Mouse (Mus musculus): ENCODE measurements around the gene Ddx4.
"Not testable (repeated sequence)": the region's sequence is repeated elsewhere in the genome, so short reads cannot be mapped to it uniquely, and the experiment has no call there.

The Ddx4 gene

DNA sequence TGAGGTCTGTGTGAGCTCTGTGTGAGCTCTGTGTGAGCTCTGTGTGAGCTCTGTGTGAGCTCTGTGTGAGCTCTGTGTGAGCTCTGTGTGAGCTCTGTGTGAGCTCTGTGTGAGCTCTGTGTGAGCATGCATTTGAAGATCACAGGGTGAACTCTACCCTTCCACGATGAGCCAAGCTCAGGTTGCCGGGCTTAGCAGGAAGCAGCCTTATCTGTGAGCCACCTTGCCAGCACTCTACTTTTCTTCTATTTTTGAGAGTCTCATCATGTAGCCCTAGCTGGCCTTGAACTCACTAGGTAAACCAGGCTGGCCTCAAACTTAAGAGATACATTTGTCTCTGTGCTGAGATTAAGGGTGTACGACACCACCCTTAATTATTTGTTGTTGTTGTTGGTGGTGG, 15.8 kb downstream of the Ddx4 start:
- no peak for DNase-seq (ENCODE audit: low read depth, low spot score)

DNA sequence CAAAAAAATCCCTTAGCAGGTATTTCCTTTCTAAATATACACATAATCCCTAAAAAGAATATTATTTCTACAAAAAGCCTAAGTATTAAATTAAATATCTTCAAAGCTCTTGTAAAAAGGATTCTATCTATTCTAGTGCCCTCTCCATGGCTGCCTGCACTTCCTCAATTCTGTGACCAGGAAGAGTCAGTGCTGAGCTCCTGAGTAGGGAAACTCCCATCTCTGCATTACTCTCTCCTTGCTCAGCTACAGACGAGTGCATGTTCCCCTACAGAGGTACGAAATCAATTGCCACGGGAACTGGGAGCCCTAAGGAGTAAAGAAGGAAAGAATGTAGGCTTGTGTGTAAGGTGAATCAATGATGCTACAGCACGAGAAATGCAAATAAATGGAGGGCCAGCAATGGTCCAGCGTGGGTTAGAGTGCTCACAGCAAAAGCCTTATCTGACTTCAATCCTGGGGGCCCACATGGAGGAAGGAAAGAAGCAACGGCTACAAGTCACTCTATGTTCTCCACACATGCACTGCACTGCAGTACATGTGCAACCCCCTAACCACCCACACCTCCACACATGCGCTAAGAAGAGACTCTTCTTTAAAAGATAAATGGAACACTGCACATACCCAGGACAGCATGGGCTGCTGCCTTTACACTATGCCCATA, 17.0 kb downstream of the Ddx4 start:
- no peak for DNase-seq (ENCODE audit: low read depth, low spot score)

DNA sequence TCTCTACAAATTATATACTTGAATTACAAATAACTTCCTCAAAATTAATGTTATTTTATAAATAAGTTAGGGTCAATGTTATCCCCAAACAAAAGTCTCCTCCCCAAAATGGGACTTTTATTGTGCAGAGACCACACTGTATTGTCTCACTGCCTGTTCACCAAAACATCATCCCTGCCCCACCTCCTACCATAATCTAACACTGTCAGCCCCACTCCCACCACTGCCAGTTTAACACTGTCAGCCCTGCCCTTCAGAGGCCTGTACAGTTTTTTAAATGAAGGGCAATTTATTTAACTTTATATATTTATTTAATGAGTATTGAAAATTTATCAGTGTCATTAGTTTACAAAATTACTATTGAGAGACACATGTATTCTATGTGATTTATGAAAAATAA, 26.7 kb downstream of the Ddx4 start:
- DNase-seq (ENCODE audit: low read depth, low spot score) = no peak

DNA sequence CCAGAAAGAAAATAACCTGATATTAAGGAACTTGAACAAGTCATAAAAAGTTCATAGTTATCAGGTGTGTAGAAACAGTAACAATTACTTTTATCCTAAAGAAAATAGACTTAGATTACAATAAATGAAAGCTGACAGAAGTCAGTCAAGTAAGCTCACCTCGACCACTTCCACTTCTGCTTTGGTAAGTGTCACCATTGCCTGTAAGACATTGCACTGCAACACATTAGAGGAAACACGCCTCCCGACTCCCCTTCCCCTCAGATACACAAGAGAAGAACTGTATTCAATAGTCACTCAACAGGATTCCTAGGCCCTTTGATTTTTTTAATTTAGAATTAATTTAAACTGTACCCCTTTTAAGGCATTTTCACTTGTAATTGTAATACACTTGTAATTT, 27.7 kb downstream of the Ddx4 start:
- no peak for DNase-seq (ENCODE audit: low read depth, low spot score)

DNA sequence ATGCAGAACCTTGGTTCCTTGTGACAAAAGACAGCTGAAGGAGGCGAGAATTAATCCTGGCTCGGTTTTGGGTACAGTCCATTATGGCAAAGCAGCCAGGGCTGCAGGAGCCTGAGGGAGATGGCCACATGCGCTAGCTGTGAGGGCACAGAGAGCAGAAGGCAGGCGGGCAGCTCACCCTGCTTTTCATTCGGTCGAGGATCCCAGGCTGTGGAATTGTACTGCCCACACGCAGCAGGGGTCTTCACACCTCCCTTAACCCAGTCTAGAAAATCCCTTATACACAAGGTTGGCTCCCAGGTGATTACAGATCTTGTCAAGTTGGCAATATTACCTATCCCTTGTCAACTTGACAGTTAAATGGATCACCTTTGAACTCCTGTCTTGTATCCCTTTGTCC, 28.6 kb downstream of the Ddx4 start:
- peak; percentile 43 for DNase-seq (ENCODE audit: low read depth, low spot score)

DNA sequence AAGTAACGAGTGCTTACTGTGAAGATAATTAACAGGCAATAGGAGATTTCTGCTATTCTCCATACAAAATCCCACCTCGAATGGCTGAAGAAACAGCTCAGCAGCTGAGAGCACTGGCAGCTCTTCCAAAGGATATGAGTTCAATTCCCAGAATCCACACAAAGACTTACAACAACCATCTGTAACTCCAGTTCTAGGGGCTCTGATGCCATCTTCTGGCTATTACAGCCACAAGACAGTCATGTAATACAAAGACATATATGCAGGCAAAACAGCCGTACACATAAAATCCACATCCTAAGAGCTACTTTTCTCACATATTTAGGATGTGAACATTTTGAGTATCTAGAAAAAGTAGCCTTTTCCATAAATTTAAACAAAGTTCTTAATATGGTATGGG, 30.7 kb downstream of the Ddx4 start:
- DNase-seq (ENCODE audit: low read depth, low spot score) = peak; percentile 9

DNA sequence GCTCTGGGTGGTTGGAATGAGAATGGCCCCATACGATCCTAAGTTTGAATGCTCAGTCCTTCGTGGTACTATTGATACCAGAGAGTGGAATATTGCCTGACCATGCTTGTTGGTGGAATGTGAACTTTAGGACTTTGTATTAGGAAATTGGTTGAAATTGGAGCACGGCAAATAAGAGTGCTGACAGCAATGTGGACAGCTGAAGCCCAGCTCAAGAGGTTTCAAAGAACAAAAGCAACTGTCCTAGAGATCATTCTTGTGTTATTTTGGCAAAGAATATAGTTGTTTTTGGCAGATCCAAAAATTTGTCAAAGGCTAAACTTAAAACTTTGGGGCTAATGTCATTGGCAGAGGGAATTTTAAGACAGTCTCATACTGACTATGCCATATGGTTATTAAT, 43.7 kb downstream of the Ddx4 start:
- no peak for DNase-seq (ENCODE audit: low read depth, low spot score)

DNA sequence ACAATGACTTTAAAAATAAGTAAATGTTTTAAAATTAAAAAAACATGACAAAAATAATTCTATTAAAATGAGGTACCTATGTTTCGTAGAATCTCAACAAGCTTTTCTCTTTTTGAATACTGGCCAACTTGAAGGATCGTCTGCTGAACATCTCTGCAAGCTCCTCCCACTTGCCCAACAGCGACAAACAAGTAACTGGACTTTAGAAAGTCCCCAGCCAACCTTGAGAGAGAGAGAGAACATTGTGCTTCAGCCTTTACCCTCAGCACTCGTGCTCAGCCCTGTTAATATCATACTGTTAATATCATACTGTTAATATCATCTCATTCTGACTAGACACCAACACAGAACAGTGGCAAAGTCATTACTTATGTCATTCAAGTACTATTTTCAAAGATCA, 47.9 kb downstream of the Ddx4 start:
- DNase-seq (ENCODE audit: low read depth, low spot score) = no peak

DNA sequence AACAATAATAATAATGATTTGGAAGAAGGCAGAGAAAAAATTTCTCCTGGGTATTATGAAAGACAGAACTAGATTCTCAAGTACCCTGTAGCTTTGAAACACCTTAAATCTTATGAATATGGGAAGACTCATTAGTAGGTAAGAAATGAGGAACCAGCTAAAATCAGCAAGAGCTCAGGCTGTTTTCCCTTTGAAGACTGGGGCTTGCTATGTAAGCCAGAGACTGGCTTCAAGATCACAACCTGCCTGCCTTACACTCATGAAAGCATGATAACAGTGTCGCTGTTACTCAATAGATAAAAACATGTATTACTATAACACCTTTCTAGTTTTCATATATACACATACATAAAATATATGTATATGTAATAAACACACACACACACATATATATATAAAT, 48.4 kb downstream of the Ddx4 start:
- no peak for DNase-seq (ENCODE audit: low read depth, low spot score)

DNA sequence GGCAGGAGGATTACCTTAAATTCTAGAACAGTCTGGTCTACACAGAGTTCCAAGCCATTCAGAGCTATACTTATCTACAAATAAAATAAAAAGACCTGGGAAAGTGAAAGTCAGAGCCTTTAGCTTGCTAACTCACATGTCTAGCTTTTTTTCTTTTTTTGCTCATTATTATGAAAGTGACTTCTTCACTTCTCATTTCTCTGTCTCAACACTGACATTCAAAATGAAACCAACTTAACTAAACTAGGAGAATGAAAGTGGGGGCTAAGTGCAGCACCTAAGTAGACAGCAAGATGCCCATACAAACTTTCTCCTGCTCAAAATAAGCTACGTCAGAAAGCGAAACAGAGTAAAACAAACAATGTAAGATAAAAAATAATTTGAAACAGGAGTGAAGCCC, 49.7 kb downstream of the Ddx4 start:
- no peak for DNase-seq (ENCODE audit: low read depth, low spot score)

DNA sequence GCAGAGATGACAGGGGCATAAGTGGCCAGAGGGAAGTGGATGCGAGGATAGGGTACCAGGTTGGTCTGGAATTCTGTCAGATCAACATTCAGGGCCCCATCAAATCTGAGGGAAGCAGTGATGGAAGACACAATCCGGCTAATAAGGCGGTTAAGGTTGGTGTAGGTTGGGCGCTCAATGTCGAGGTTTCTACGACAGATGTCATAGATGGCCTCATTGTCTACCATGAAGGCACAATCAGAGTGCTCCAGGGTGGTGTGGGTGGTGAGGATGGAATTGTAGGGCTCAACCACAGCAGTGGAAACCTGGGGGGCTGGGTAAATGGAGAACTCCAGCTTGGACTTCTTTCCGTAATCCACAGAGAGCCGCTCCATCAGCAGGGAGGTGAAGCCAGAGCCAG, 58.0 kb downstream of the Ddx4 start, which contains the start of gene Il31ra:
Gene Il31ra (minus strand): TSS at position 101 of the 400 bp plus-strand sequence.
- DNase-seq (ENCODE audit: low read depth, low spot score) = not testable (repeated sequence)

DNA sequence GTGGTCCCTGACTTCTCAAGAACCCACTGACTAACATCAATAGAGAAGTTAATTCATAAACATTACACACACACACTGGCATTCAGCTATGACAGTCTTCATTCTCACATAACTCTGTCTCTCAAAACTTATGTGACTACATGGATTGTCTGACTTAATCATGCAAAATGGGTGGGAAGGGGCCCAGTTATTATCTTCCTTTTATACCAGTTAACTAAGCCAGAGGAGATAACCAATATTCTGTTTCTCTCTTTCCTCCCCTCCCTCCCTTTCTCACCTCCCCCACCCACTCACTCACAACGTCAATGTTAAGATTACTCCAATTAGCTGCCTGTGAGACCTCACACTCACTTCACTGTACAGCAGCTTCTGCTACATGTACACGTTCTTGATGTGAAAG, 62.0 kb downstream of the Ddx4 start:
- no peak for DNase-seq (ENCODE audit: low read depth, low spot score)

DNA sequence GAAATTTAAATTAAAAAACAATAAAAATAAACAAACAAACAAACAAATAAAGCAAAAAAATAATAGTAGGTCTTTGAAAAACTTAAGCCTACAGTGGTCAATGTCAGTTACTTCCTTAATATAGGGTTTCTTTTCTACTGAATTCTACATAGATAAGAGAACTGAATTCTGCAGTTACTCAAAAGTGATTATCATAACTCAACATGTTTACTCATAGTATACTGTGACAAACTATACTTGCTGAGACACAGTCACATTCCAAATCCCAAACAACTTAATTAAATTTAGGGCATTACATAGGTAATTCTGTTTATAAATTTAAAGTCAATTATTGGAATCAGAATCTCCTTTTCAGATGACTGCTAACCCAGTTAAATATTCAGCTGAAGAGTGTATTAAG, 62.6 kb downstream of the Ddx4 start:
- no peak for DNase-seq (ENCODE audit: low read depth, low spot score)

DNA sequence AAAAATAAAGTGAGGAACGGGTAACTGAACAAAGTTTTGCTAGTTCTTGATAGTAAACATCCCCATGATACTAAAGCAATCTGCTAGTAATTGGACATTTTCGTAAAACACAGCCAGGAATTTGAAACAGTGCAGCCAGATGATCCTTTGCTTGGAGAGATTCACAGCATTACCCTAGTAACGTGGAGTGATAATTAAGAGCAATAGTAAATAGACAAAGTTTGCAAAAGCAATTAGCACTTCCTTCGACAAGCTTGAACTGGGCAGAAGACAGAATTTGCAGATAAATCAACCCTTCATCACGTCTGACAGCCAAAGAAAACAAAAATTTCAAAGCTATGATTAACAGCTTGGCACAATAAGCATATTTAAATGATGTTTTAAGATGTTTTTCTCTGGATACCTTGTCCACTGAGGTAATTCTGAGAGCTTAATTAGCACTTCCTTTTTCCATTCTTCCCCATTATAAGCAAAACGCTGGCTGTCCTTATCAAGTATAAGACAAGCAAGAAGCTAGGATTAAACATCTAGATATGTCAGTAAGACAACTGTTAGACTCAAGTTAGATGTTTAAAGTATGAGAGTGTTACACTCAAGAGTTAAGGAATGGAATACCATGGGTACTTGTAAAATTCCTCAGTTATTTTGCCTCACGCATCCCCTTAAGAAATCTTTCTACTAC, 67.6 kb downstream of the Ddx4 start:
- no peak for DNase-seq (ENCODE audit: low read depth, low spot score)

DNA sequence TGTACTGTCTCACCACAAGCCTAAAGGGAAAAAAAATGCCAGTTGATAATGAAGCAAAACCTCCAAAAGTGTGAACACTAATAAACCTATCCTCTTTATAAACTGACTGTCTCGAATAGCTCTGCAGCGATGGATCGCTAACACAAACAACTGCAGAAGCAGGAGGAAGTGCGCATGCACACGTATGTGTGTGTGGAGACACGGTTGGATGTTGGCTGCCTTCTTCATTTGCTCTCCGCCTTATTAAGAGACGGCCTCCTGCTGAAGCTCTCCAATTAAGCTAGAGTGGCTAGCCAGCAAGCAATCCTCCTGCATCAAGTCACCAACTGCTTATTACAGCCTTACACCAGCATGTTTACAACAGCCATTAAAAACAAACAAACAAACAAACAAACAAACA, 70.0 kb downstream of the Ddx4 start:
- peak; percentile 1 for DNase-seq (ENCODE audit: low read depth, low spot score)

DNA sequence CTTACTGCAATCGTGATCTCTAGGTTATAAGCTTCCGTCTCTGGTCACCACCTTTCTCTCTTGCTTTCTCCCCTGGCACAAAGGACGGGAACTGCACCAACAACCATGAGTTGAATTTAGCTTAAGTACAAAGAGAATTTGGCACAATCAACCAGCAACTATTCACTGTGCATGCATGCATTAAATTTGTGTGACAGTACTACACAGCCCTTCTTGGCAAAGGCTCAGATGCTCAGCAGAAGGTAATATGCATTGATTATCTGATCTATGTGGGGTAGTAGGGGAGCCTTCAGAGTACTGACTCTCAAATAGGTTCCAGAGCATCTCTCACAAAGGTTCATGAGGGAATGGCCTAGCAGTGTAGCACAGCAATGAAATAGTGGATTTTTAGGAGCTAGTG, 70.5 kb downstream of the Ddx4 start:
- peak; percentile 2 for DNase-seq (ENCODE audit: low read depth, low spot score)

DNA sequence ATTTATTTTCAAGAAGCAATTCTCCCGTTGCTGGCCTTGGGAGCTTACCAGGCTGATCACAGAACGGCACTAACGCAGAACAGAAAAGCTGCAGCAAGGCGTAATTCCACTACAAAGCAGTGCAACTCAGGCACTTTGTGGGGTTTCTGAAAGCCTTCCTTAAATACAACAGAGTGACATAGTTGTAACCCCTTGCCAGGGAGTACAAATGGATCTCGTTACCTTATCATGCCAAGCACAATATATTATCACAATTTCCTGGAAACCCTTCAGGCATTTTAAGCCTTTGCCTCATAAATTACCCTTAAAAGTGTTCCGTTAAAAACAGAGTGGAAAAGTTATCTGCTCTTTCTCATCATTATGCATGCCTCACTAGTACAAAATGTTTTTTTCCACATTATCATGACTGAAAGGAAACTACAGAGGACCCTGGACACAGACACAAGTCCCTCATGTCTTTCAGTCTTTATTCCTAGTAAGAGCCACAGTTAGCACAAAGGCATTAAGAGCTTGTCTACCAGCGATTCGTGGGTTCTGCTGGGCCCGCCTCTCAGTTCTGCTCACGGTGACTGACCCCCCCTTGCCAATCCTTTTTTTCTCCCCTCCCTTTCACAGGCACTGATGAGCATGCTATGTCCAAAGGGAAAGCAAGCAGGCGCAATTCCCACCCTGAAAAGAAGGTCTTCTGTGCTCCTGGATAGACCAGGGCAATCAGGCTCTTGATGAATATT, 71.5 kb downstream of the Ddx4 start:
- no peak for DNase-seq (ENCODE audit: low read depth, low spot score)

DNA sequence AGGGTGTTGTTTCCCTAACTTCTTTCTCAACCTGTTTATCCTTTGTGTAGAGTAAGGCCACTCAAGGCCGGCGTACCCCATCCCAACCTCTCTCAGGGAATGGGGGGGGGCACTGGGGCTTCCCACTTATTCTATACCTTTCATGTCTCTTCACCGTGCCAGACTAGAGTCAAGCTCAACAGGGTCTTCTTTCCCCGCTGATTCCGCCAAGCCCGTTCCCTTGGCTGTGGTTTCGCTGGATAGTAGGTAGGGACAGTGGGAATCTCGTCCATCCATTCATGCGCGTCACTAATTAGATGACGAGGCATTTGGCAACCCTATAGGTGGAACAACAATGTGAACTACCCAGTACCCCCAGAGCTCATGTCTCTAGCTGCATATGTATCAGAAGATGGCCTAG, 74.2 kb downstream of the Ddx4 start:
- not testable (repeated sequence) for DNase-seq (ENCODE audit: low read depth, low spot score)

DNA sequence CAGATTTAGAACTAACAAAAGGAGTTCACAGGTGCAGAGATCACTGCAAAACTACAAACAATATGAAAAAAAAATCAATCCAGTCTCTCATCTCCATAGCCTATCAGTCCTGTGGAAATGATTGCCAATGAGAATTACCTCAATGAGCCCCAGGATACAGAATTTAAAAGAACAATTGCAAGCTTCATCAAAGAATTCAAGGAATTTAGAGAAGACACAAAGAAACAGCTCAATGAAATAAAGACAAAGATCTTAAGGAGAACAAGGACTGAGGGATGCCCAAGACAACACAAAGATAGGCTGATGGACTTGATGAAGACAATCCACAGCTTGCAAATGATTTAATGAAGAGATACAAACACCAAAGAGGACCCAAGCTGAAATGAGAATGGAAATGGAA, 78.5 kb downstream of the Ddx4 start:
- no peak for DNase-seq (ENCODE audit: low read depth, low spot score)

DNA sequence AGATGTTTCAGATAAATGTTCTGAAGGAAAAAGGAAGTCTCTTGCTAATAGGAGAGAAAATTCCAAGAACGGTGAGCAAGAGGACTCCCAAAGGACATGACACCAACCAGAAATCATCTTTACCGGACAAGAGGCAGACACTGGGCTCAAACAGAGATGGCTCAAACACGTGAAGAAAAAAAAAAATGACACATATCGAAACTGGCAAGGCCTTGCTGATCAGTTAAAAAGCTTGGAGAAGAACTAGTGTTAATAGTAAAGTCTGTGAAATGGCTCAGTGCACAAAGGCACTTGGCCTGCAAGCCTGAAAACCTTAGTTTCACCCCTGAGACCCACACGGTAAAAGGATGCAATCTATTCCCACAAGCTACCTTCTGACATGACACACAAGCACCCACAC, 81.5 kb downstream of the Ddx4 start:
- DNase-seq (ENCODE audit: low read depth, low spot score) = no peak

DNA sequence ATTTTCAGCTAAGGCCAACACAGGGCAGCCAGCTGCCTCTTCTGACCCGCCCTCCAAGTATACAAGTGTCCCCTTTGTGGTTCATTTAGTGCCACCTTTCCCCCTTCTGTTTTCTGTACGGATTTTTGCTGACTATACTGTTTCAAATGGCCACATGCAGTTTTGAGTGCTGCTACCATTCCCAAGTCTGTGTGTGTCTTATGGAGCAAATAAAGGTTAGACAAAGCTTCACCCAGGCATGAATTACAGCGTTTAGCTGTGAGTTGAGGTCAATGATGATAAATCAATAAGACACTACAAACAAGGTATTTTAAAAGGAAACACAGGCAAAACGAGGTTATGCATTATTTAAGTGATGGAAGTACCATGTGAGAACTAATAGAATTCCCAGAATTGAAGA, 82.7 kb downstream of the Ddx4 start:
- no peak for DNase-seq (ENCODE audit: low read depth, low spot score)

DNA sequence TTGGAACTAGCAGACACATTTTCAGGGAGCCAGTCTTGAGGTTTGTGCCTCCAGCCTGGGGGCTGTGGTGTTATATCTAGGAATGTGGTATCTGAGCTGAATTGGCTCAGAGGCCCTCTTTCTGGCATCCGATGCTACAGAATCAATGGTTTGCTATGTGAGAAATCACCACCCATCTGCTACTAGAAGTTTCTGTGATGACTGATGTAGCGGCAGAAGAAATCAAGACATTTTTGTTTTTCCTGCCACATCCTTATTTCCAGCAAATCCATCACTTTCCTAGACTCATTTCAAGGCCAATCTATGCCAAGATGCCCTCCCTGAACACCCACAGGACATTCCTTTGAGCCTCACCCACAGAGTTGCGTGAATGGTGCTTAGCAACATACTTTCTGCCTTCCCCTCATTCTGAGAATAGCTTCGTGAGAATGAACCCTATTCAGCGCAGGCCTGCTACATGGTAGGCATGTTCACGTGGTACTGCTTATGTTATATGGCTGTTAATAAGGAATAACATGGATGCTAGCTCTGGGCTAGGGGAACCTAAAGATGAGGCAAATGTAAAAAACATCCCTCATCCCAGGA, 91.6 kb downstream of the Ddx4 start:
- DNase-seq (ENCODE audit: low read depth, low spot score) = peak; percentile 64

DNA sequence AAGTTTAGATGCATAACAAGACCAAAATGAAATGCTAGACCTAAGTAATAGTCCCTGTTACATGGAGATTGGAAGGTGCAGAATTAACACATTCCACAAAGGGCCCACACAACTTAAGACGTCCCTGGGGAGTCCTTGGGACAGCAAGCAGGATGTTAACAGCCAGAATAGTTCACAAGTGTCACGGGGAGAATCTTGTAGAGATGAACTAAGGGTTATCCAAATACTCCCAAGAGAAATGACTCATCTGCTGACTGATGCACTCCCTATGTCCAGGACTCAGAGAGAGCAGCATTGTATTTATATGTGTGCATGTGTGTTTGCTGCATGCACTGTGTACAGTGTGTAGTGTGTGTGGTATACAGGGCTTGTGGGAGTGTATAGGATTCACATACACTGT, 95.8 kb downstream of the Ddx4 start:
- no peak for DNase-seq (ENCODE audit: low read depth, low spot score)

Measured in brain, adult 2 months (tissue).